In the genomic region with DNA sequence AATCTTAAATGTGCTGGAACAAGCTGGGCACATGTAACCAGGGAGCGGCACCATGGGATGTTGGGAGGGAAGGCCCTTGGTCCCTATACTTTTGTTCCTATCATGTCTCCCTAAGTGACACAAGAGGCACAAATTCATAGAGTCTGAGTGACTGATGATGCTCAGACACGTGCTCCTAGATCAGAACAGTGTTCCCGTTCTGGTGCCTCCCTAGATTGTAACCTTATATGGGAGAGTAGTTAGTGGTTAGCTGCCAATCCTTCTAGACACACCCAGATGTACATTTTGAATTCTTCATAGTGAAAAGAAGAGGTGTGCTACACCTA, we compare ENCODE assay signal across 8 mouse cellular contexts. TPM values are rescaled to one million over a fixed set of nuclear protein-coding genes. Genes with fewer than 3 reads are reported as not detected.
DNase-seq lines count a peak whose midpoint lies in the region; ATAC-seq and TF ChIP-seq lines count a peak whose summit lies in the region.

No protein-coding gene starts in this region.

- peak overlapping the region; percentile 87 for H3K9ac ChIP-seq in ES-E14 (ENCODE audit: insufficient read depth, low read depth, low read length, poor library complexity, severe bottlenecking)
- H3K9ac ChIP-seq in heart, embryonic 16.5 days (ENCODE audit: low read length) = peak overlapping the region; percentile 62

- H3K27me3 ChIP-seq in heart, embryonic 16.5 days (ENCODE audit: control insufficient read depth, insufficient read depth, low read length) = no peaks in the 10 kb centered on the region

- H3K4me1 ChIP-seq in ES-E14 (ENCODE audit: control insufficient read depth in 2 of 2, insufficient read depth in 2 of 2, low read length in 2 of 2, poor library complexity in 1 of 2) = peaks cover 0 to 2% of the 10 kb centered on the region in 2 experiments; a peak in 1 of 4 replicates
- H3K4me1 ChIP-seq in heart, embryonic 16.5 days (ENCODE audit: control insufficient read depth, insufficient read depth, low read length) = no peaks in the 10 kb centered on the region

- WGBS in heart, embryonic 16.5 days = 25% methylated on average over 3 of the region's 3 CpGs

- no peaks in the 10 kb centered on the region for H3K9me3 ChIP-seq in ES-E14 (ENCODE audit: control insufficient read depth, insufficient read depth, low read depth, low read length)
- no peaks in the 10 kb centered on the region for H3K9me3 ChIP-seq in heart, embryonic 16.5 days (replicated peaks; ENCODE audit: control insufficient read depth, low read length)

- H3K4me2 ChIP-seq in heart, embryonic 16.5 days (ENCODE audit: low read depth, low read length) = peak overlapping the region; percentile 55

- in situ Hi-C loops in ES-E14 (cut with MboI; ENCODE audit: low sequenced_read_pairs in 2 of 2, unreplicated experiment in 2 of 2) = no loop called here

- H3K4me3 ChIP-seq in gastrocnemius, adult 2 months = peak overlapping the region; percentile 73
- H3K4me3 ChIP-seq in ES-E14 (ENCODE audit: insufficient read depth in 1 of 2, low read depth in 1 of 2, low read length in 2 of 2, poor library complexity in 1 of 2, severe bottlenecking in 1 of 2) = peak overlapping the region; percentile 62 to 86
- peak overlapping the region; percentile 72 for H3K4me3 ChIP-seq in heart, embryonic 16.5 days (ENCODE audit: low read length)

- H3K27ac ChIP-seq in gastrocnemius, adult 2 months = peak overlapping the region; percentile 99
- H3K27ac ChIP-seq in ES-E14 (ENCODE audit: insufficient read depth, low read depth, low read length, poor library complexity, severe bottlenecking) = peak overlapping the region; percentile 92
- peak overlapping the region; percentile 90 for H3K27ac ChIP-seq in heart, embryonic 16.5 days (ENCODE audit: low read length)

- TF ChIP-seq CTCF in gastrocnemius, adult 2 months (IDR thresholded peaks at IDR 0.05) = no peak

- H3K36me3 ChIP-seq in ES-E14 (ENCODE audit: control insufficient read depth, insufficient read depth, low read length, poor library complexity, severe bottlenecking) = peaks cover 18% of the 10 kb centered on the region
- peaks cover 3% of the 10 kb centered on the region; the same call in 1 of the 2 replicates for H3K36me3 ChIP-seq in heart, embryonic 16.5 days (ENCODE audit: control insufficient read depth, insufficient read depth)

- DNase-seq in gastrocnemius, adult 2 months = no peak
- no peak for DNase-seq in gastrocnemius, adult 8-10 months (ENCODE audit: low spot score in 2 of 2)
- no peak for DNase-seq in ES-E14 (ENCODE audit: low read depth, low spot score)
- no peak for DNase-seq in gastrocnemius, postnatal 36 days
- DNase-seq in thymus, postnatal 14 days = no peak
- DNase-seq in cerebellum, postnatal 36 days = no peak

- intact Hi-C loops in gastrocnemius, adult 2 months (cut with DNase I) = loop anchor here (5.0 kb wide), 1 partner anchor 43 kb away; a partner anchor contains a TSS
- intact Hi-C loops in gastrocnemius, postnatal 36 days (cut with DNase I) = no loop called here

- ATAC-seq in heart, embryonic 16.5 days (replicated peaks; ENCODE audit: extremely low read depth, insufficient read depth, low FRiP score) = peak; percentile 26
- ATAC-seq in megakaryocyte, adult 5-6 weeks (ENCODE audit: poor library complexity, severe bottlenecking) = peak; percentile 18

TF ChIP-seq in ES-E14, 5 proteins besides CTCF, POLR2A, EP300 and RAD21:
- TF ChIP-seq HCFC1 (IDR thresholded peaks at IDR 0.05; ENCODE audit: borderline replicate concordance, insufficient read depth, low read length) (no peak), ZNF384 (IDR thresholded peaks at IDR 0.05; ENCODE audit: low read depth, low read length) (no peak), CHD2 (IDR thresholded peaks at IDR 0.05; ENCODE audit: low read depth, low read length) (no peak), MAFK (IDR thresholded peaks at IDR 0.05; ENCODE audit: insufficient read depth, low read depth, low read length) (no peak), ZC3H11A (IDR thresholded peaks at IDR 0.05; ENCODE audit: borderline replicate concordance, low read depth, low read length) (no peak)

RNA-seq across cellular contexts. Expression of a gene that starts 0.9 kb away (rescaled TPM):
- total RNA-seq in gastrocnemius, adult 2 months (2021) = 100 to 1,000 TPM; 165 to 212 TPM
- 100 to 1,000 TPM; 130 to 325 (median 183) TPM for total RNA-seq in gastrocnemius, adult 8-10 months (2022)
- total RNA-seq in ES-E14 (2012; rRNA removed) = 2,135 and 2,379 TPM in 2 replicates
- polyA plus RNA-seq in heart, embryonic 16.5 days (2015; fragmentation: Nextera tagmentation; extraction: Ambion mirVana) = 368 and 465 TPM in 2 replicates
- 2,650 and 3,055 TPM in 2 replicates for total RNA-seq in megakaryocyte, adult 5-6 weeks (2015)
- total RNA-seq in megakaryocyte, adult 5-6 weeks (2017) = 1,311 and 1,465 TPM in 2 replicates
- total RNA-seq in gastrocnemius, postnatal 36 days (2021) = 100 to 1,000 TPM; 133 to 141 TPM

RNA-seq across cellular contexts. Expression of a gene that starts 12.0 kb away (rescaled TPM):
- 10 to 100 TPM; 48.5 to 48.7 TPM for total RNA-seq in gastrocnemius, adult 2 months (2021)
- total RNA-seq in gastrocnemius, adult 8-10 months (2022) = 10 to 100 TPM; 39.0 to 53.5 (median 48.1) TPM
- total RNA-seq in ES-E14 (2012; rRNA removed) = 32.8 and 49.3 TPM in 2 replicates
- polyA plus RNA-seq in heart, embryonic 16.5 days (2015; fragmentation: Nextera tagmentation; extraction: Ambion mirVana) = 77.6 and 87.9 TPM in 2 replicates
- 45.2 and 49.3 TPM in 2 replicates for total RNA-seq in megakaryocyte, adult 5-6 weeks (2015)
- 28.1 and 33.1 TPM in 2 replicates for total RNA-seq in megakaryocyte, adult 5-6 weeks (2017)
- total RNA-seq in gastrocnemius, postnatal 36 days (2021) = 10 to 100 TPM; 39.0 to 43.7 TPM

RNA-seq across cellular contexts. Expression of a gene that starts 12.4 kb away (rescaled TPM):
- 100 to 1,000 TPM in 1 of 2 experiments, 10 to 100 TPM in 1; 98.0 to 105 TPM for total RNA-seq in gastrocnemius, adult 2 months (2021)
- 100 to 1,000 TPM; 126 to 143 (median 137) TPM for total RNA-seq in gastrocnemius, adult 8-10 months (2022)
- 3.9 and 5.3 TPM in 2 replicates for total RNA-seq in ES-E14 (2012; rRNA removed)
- polyA plus RNA-seq in heart, embryonic 16.5 days (2015; fragmentation: Nextera tagmentation; extraction: Ambion mirVana) = 15.7 and 17.3 TPM in 2 replicates
- 105 and 116 TPM in 2 replicates for total RNA-seq in megakaryocyte, adult 5-6 weeks (2015)
- total RNA-seq in megakaryocyte, adult 5-6 weeks (2017) = 63.8 and 69.1 TPM in 2 replicates
- total RNA-seq in gastrocnemius, postnatal 36 days (2021) = 100 to 1,000 TPM; 102 to 107 TPM

RNA-seq across cellular contexts. Expression of a gene that starts 15.2 kb away (rescaled TPM):
- total RNA-seq in gastrocnemius, adult 2 months (2021) = 10 to 100 TPM; 25.7 to 30.3 TPM
- total RNA-seq in gastrocnemius, adult 8-10 months (2022) = 10 to 100 TPM; 23.0 to 29.5 (median 26.9) TPM
- 44.3 and 59.0 TPM in 2 replicates for total RNA-seq in ES-E14 (2012; rRNA removed)
- 13.0 and 16.2 TPM in 2 replicates for polyA plus RNA-seq in heart, embryonic 16.5 days (2015; fragmentation: Nextera tagmentation; extraction: Ambion mirVana)
- 89.4 and 95.2 TPM in 2 replicates for total RNA-seq in megakaryocyte, adult 5-6 weeks (2015)
- total RNA-seq in megakaryocyte, adult 5-6 weeks (2017) = 73.3 and 99.8 TPM in 2 replicates
- total RNA-seq in gastrocnemius, postnatal 36 days (2021) = 10 to 100 TPM; 18.1 to 20.5 TPM

RNA-seq across cellular contexts. Expression of a gene that starts 20.1 kb away (rescaled TPM):
- total RNA-seq in gastrocnemius, adult 2 months (2021) = 10 to 100 TPM; 32.3 to 48.3 TPM
- total RNA-seq in gastrocnemius, adult 8-10 months (2022) = 10 to 100 TPM; 24.0 to 39.3 (median 32.3) TPM
- 687 and 844 TPM in 2 replicates for total RNA-seq in ES-E14 (2012; rRNA removed)
- polyA plus RNA-seq in heart, embryonic 16.5 days (2015; fragmentation: Nextera tagmentation; extraction: Ambion mirVana) = 129 and 177 TPM in 2 replicates
- 614 and 619 TPM in 2 replicates for total RNA-seq in megakaryocyte, adult 5-6 weeks (2015)
- 2,027 and 2,122 TPM in 2 replicates for total RNA-seq in megakaryocyte, adult 5-6 weeks (2017)
- total RNA-seq in gastrocnemius, postnatal 36 days (2021) = 10 to 100 TPM; 32.9 to 39.5 TPM

Comparison
In these comparisons a context has a peak if more than half of its experiments do, and no peak if none do; other contexts are left out.
1. RNA of a gene that starts 12.4 kb away (total RNA-seq): 126 to 143 TPM in gastrocnemius, adult 8-10 months, 63.8 to 116 TPM in megakaryocyte, adult 5-6 weeks, 102 to 107 TPM in gastrocnemius, postnatal 36 days and 98.0 to 105 TPM in gastrocnemius, adult 2 months; 3.9 to 5.3 TPM in ES-E14; every median in the first group is over 10 times any median in the second.
2. Peak in every context shown above with its lines, with median percentiles within 50 percentile points of each other: H3K27ac ChIP-seq and H3K4me3 ChIP-seq.